Mouse (Mus musculus) left cerebral cortex, adult 11 months (tissue): ENCODE measurements at regions not wholly inside any gene's neighbourhood (a gene's known extent, or its start where the extent isn't known, plus 50 kb on each side); places are given as distances from the start of the nearest gene placed in this dataset.

Experiments used
- DNase-seq: peaks from one replicate; pipeline ENCODE4 v3.0.0; 2022; ENCODE audit warnings: low spot score

GRCm38 (mm10) chr16:5377001-5377400, 121.2 kb upstream of the Eef2kmt start:
- no peak for DNase-seq

GRCm38 (mm10) chr16:5374818-5375605, 119.2 kb upstream of the Eef2kmt start:
- no peak for DNase-seq

DNA sequence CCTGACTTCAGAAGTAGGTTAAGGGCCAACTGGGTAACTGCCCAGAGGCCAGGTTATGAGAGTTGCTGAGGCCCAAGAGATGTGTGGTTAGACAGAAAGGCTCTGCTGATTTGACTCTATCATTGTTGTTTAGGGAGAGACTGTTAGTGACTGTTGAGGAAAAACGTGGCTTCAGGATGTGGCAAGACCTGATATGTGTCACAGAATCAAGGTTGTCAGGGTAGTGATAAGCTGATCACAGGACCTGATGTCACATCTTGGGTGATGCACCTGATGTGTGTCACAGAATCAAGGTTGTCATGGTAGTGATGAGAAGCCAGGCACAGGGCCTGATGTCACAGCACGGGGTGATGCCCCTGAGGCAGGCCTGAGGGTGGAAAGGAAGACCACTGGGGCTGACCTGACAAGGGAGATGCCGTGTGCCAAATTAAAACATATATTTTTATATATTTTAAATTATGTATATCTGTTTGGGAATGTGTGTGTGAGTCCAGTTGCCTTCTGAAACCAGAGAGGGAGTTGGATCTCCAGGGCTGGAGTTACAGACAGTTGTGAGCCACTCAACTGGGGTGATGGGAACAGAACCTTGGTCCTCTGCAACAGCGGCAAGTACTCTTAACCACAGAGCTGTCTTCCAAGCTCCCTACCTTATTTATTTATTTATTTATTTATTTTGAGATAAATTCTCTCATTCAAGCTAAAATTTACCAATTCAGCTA, 115.6 kb upstream of the Eef2kmt start:
- DNase-seq = no peak

GRCm38 (mm10) chr16:5370496-5370895, 114.7 kb upstream of the Eef2kmt start:
- no peak for DNase-seq

- DNase-seq = no peak
Observed at GRCm38 (mm10) chr16:5368897-5369558, 113.2 kb upstream of the Eef2kmt start.

DNA sequence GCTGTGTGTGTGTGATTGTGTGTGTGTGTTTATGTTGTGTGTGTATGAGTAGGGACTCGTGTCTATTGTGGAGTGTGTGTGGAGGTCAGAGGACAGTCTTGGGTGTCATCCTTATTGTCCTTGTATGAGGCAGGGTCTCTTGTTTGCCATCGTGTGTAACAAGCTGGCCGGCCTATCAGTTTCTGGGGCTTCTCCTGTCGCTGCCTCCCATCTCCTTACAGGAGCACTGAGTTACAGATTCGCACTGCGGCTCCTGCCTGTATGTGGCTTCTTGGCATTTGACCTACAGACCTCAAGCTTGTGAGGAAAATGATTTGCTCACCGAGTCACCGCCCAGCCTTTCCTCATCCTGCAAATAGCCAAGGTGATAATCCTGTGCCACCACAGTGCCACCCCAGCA, 112.6 kb upstream of the Eef2kmt start:
- DNase-seq = no peak

DNA sequence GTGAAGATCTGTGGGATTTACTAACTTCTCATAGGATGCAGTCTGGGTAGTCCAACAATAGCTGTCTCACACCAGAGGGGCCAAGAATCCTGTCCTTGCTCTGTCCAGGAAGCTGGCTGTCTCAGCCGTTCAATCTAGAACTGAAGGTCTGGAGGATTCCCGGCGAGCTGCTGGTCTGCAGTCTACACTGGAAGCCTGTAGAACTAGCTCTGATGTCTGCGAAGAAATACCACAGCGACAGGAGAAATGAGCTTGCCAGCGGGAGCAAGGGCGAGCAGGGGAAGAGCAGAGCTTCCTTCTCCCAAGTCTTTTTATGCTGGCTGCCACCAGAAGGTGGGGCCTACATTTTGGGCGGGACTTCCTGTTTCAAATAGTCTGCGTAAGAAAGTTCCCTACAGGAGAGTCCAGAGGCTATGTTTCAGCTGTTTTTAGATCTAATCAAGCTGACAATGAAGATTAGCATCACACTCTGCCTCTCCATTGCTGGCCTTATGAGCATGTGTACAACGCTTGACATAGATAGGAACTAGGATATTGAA, 111.9 kb upstream of the Eef2kmt start:
- DNase-seq = no peak

GRCm38 (mm10) chr16:5366021-5366420, 110.2 kb upstream of the Eef2kmt start:
- DNase-seq = no peak

GRCm38 (mm10) chr16:5363007-5363570, 107.3 kb upstream of the Eef2kmt start:
- DNase-seq = no peak

DNA sequence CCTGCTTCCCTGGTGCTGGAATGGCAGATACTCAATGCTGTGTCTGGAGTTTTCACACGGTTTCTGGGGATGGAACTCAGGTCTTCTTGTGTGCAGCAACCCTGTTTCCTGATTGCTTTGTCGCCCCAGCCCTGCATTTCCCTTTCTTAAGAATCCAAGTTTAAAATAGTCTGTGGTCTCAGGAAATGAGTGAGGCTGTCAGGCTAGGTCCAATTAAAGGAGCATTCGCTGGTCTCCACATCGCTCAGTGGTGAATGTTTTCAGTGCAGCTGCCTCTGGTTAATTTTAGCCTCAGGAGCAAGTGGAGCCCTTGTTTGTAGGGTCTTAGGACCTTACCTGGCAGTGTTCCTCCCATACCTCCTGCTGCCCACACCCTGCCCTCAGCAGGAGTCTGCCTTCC, 103.4 kb upstream of the Eef2kmt start:
- no peak for DNase-seq

DNA sequence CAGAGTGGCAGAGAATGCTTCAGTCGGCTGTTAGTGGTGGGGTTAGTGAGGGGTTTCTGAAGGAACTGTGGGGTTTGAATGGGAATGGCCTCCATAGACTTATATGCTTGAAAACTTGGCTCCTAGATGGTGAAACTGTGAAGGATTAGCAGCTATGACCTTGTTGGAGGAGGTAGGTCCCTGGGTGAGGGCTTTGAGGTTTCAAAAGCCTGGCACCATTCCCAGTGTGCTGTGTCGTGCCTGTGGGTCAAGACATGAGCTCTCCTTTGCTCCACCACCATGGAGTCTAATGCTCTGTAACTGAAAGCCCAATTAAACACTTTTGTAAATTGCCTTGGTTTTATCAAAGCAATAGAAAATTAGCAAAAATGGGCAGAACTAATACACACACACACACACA, 98.1 kb upstream of the Eef2kmt start:
- DNase-seq = no peak

DNA sequence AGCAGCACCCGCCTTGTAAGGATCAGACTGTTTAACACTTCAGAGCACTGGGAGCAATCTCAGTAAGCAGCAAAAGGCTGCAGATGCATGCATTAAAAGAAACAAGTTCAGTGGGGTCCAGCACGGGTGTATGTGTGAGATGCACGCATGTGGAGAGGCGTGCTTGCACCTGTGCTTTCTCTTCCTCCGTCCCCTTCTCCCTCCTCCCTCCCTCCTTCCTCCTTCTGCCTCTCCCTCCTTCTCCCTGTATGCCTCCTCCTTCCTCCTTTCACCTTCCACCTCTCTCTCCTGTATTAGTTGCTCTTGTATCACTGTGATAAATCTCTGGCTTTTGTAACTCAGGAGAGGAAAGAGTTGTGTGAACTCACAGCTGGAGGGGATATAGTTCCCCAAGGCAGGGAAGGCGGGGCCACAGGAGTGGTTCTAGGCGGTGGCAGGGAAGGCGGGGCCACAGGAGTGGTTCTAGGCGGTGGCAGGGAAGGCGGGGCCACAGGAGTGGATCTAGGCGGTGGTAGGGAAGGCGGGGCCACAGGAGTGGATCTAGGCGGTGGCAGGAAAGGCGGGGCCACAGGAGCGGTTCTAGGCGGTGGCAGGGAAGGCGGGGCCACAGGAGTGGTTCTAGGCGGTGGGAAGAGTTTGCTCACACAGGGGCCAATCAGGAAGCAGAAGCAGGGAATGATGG, 96.2 kb upstream of the Eef2kmt start:
- no peak for DNase-seq

GRCm38 (mm10) chr16:5347151-5347550, 91.4 kb upstream of the Eef2kmt start:
- no peak for DNase-seq

DNA sequence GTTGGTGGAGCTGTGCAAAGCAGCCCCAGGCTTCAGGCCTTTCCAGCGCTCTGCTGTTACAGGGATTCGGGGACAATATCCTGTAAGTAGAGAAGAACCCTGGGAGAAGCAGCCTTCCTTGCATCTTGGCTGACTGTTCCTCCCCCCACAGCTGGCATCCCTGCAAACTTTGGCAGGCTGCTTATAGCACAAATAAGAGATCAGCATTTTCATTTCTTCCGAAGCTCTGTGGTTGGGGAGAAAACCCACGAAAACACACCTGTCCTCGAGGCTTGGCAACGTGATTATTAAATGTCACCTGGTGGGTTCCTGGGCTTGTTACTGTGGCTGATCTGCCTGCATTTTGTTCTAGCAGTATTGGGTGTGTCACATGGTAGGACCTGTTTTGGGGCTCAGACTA, 86.5 kb upstream of the Eef2kmt start:
- DNase-seq = no peak

- no peak for DNase-seq
Observed at GRCm38 (mm10) chr16:5316271-5316670, 60.5 kb upstream of the Eef2kmt start.

DNA sequence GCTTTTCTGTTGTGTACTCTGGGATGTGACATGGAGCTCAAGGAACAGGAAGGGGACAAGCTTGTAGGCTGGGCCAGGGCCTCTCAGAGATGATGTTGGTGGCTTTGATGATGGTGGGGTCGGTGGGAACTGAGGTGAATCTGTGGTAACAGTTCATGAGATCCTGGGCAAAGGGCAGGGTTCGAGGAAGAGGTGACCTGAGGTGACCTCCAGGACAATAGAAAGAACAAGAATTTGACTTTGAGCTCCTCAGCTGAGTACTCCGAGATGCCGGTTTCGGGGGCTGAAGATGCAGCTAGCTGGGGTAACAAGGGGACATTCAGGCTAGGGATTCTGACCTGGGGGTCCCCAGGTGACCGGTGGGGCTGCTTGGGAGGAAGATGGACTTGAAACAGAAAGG, 57.5 kb upstream of the Eef2kmt start:
- no peak for DNase-seq

GRCm38 (mm10) chr16:5311456-5311855, 55.7 kb upstream of the Eef2kmt start:
- no peak for DNase-seq

GRCm38 (mm10) chr16:5310736-5311135, 55.0 kb upstream of the Eef2kmt start:
- DNase-seq = no peak

- no peak for DNase-seq
Observed at GRCm38 (mm10) chr16:5307761-5308160, 52.0 kb upstream of the Eef2kmt start.

- no peak for DNase-seq
Observed at GRCm38 (mm10) chr16:5307249-5307605, 51.4 kb upstream of the Eef2kmt start.

DNA sequence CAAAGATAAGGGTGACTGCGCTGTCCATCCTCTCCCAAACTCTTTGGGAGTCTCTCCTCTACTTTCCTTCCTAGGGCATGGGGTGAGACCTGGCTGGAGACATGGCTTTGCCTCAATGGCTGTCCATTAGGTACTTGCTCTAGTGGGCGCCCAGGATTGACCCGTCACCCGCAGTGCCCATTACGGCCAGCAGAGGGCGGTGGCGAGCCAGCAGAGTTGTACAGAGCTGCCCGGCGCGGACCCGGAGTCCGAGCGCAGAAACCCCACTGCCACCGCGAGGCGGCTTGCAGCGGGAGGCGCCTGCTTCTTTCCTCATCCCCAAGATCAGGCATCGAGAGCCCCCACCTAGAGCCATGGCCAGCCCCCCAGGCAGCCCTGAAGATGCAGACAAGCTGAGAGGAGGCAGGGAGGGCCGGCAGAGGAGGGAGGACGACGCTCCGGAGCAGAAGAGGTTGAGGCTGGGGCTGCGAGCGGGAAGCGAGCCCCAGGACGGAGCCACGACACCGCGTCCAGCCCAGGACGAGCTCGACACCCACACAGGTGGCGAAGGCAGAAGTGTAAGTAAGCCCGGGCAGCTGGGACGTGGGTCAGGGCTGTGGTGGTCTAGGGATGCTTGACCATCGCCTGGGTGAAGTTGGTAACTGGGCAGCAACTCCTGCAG, 50.9 kb upstream of the Eef2kmt start:
- peak; percentile 70 for DNase-seq
